Mouse (Mus musculus): ENCODE data around the gene Fcf1.

Gene Fcf1

GRCm38 (mm10) chr12:84968831-84969655 lies 1.7 kb upstream of the Fcf1 start:
- DNase-seq = no peak

GRCm38 (mm10) chr12:84969656-84970427 lies 855 bp upstream of the Fcf1 start:
- peak; percentile 37 for DNase-seq

- no peak for DNase-seq
Observed at GRCm38 (mm10) chr12:84979264-84979862, 8.7 kb downstream of the Fcf1 start.

- DNase-seq = no peak
Observed at GRCm38 (mm10) chr12:84989456-84989855, 18.8 kb downstream of the Fcf1 start.

- DNase-seq = peak; percentile 12
Observed at GRCm38 (mm10) chr12:84995112-84995761, 24.5 kb downstream of the Fcf1 start.

GRCm38 (mm10) chr12:84996083-84996496 lies 25.4 kb downstream of the Fcf1 start, which contains the start of gene Ylpm1:
Gene Ylpm1 (plus strand): TSS chr12:84996321.
- peak; percentile 98 for DNase-seq

GRCm38 (mm10) chr12:84996501-84997398 lies 26.1 kb downstream of the Fcf1 start:
- peak; percentile 73 for DNase-seq

GRCm38 (mm10) chr12:84999053-84999452 lies 28.4 kb downstream of the Fcf1 start:
- no peak for DNase-seq

- DNase-seq = no peak
Observed at GRCm38 (mm10) chr12:85006206-85006605, 35.5 kb downstream of the Fcf1 start.

GRCm38 (mm10) chr12:85007021-85007420 lies 36.3 kb downstream of the Fcf1 start:
- no peak for DNase-seq

GRCm38 (mm10) chr12:85009776-85010175 lies 39.1 kb downstream of the Fcf1 start:
- no peak for DNase-seq

- no peak for DNase-seq
Observed at GRCm38 (mm10) chr12:85010541-85010940, 39.8 kb downstream of the Fcf1 start.

- DNase-seq = no peak
Observed at GRCm38 (mm10) chr12:85012185-85012584, 41.5 kb downstream of the Fcf1 start.

GRCm38 (mm10) chr12:85022071-85022470 lies 51.4 kb downstream of the Fcf1 start:
- no peak for DNase-seq

- peak; percentile 70 for DNase-seq
Observed at GRCm38 (mm10) chr12:85032710-85033109, 62.0 kb downstream of the Fcf1 start.
